Mouse (Mus musculus) limb, embryonic 14.5 days (tissue): ENCODE results near the gene Lpp. TPM values are rescaled to one million over a fixed set of nuclear protein-coding genes. Genes with fewer than 3 reads are reported as not detected.

Experiments used
- ATAC-seq: fragments of 200-750 bp; cut with Nextera tagmentation; 2 replicates; pipeline ENCODE4 v1.8.0; 2017; ENCODE audit warnings: low read depth, moderate number of reproducible peaks, moderate TSS enrichment; ENCODE audit not compliant: low FRiP score
- DNase-seq: peaks from one replicate; pipeline ENCODE4 v3.0.0-alpha.2; 2015; ENCODE audit warnings: low spot score
- H3K27ac ChIP-seq: fragments of 300-500 bp; sonication (generic); replicated peaks from 2 replicates; pipeline ENCODE4 v1.5.1; 2014; ENCODE audit warnings: low read depth, mild to moderate bottlenecking, low read length, moderate library complexity, mixed read lengths
- H3K27me3 ChIP-seq: fragments of 300-500 bp; sonication (generic); 2 replicates; pipeline ENCODE4 v1.6.1; 2014; ENCODE audit warnings: low read length, mixed read lengths; ENCODE audit not compliant: control insufficient read depth, insufficient read depth
- H3K36me3 ChIP-seq: fragments of 300-500 bp; sonication (generic); 2 replicates; pipeline ENCODE4 v1.6.1; 2014; ENCODE audit warnings: mild to moderate bottlenecking, low read length, moderate library complexity, mixed read lengths; ENCODE audit not compliant: control insufficient read depth, insufficient read depth
- H3K4me1 ChIP-seq: fragments of 300-500 bp; sonication (generic); 2 replicates; pipeline ENCODE4 v1.6.1; 2014; ENCODE audit warnings: antibody characterized with exemption, low read length, mixed read lengths; ENCODE audit not compliant: control insufficient read depth, insufficient read depth
- H3K4me2 ChIP-seq: fragments of 300-500 bp; sonication (generic); replicated peaks from 2 replicates; pipeline ENCODE4 v1.6.1; 2014; ENCODE audit warnings: low read depth, mild to moderate bottlenecking, low read length, moderate library complexity; ENCODE audit not compliant: severe bottlenecking
- H3K4me3 ChIP-seq: fragments of 300-500 bp; sonication (generic); replicated peaks from 2 replicates; pipeline ENCODE4 v1.5.1; 2014; ENCODE audit warnings: low read length
- H3K9ac ChIP-seq: fragments of 300-500 bp; sonication (generic); 2 replicates; pipeline ENCODE4 v1.6.1; 2014; ENCODE audit warnings: mild to moderate bottlenecking, low read depth, low read length, moderate library complexity; ENCODE audit not compliant: severe bottlenecking
- H3K9me3 ChIP-seq: fragments of 300-500 bp; sonication (generic); 2 replicates; pipeline ENCODE4 v1.6.1; 2016; ENCODE audit warnings: low read length; ENCODE audit not compliant: control insufficient read depth
- POLR2A ChIP-seq: fragments of 200-500 bp; IDR thresholded peaks from 2 replicates; pipeline ENCODE4 v1.8.0; 2012; ENCODE audit warnings: inconsistent platforms, mild to moderate bottlenecking, moderate library complexity, borderline replicate concordance; ENCODE audit not compliant: insufficient read depth, insufficient read length; ENCODE audit errors: extremely low read depth
- WGBS: fragments of 180-500 bp; shearing (Covaris S2); extraction: QIAGEN DNeasy Blood & Tissue Kit; methylation state at CpG from one replicate; pipeline ENCODE4 v1.1.7; 2014; 5-methylcytosine and 5-hydroxymethylcytosine counted together
- polyA plus RNA-seq, 2 experiments: library from polyadenylated mRNA; depleted of rRNA in 1 of 2; stranded (reverse) in 1 of 2; unstranded in 1 of 2; fragments of >200 nt; fragmentation: Nextera tagmentation in 1 of 2; extraction: Ambion mirVana in 1 of 2; gene quantifications; 2 replicates each; pipeline versions ENCODE4 v1.2.1 to v1.2.3; 2012 to 2014

Lpp gene
- polyA plus RNA-seq, 2 experiments: 15.1 to 46.7 TPM

DNA sequence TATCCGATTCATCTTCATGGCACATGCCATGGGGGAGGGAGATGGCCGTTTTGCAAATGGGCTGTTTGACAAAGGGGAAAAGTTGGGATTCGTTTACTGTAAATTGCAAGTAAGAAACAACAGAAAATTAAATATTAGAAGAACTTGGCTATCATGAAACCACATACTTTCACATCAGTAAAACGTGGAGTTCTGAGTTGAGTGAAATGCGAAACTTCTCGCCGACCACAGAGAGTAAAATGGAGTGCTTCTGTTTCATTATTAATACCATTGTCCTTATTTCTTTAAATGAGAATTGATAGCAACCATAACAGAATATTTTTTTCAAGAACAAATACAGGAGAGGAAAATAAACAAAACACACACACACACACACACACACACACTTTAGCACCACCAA is 133.9 kb downstream of the Lpp start:
- no peaks in the 10 kb centered on the region for H3K27me3 ChIP-seq
- DNase-seq: no peak
- no peak for TF ChIP-seq POLR2A
- H3K4me3 ChIP-seq: no peak overlapping the region
- no peak for ATAC-seq
- H3K36me3 ChIP-seq: no peaks in the 10 kb centered on the region
- no peak overlapping the region for H3K9ac ChIP-seq
- H3K27ac ChIP-seq: no peak overlapping the region
- H3K4me2 ChIP-seq: no peak overlapping the region
- H3K4me1 ChIP-seq: no peaks in the 10 kb centered on the region
- WGBS: 91% methylated on average over 7 of the region's 7 CpGs
- H3K9me3 ChIP-seq: no peaks in the 10 kb centered on the region

DNA sequence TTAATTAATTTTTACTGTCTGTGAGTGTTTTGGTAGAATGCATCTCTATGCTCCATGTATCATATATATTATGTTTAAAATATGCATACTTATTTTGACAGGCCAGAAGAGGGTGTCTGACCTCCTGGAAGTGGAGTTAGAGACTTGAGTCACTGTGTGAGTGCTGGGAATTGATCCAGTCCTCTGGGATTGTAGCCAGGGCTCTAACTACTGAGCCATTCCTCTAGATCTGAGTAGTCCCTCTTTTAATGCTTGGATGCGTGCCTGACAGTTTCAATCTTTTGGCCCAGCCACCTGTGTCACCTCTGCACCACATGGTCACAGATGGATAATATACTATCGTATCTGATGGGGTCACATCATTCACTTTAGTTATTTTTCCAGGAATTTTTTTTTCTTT is 138.4 kb downstream of the Lpp start:
- no peak for ATAC-seq
- H3K4me1 ChIP-seq: no peaks in the 10 kb centered on the region
- WGBS: 83% methylated on average over 2 of the region's 2 CpGs

DNA sequence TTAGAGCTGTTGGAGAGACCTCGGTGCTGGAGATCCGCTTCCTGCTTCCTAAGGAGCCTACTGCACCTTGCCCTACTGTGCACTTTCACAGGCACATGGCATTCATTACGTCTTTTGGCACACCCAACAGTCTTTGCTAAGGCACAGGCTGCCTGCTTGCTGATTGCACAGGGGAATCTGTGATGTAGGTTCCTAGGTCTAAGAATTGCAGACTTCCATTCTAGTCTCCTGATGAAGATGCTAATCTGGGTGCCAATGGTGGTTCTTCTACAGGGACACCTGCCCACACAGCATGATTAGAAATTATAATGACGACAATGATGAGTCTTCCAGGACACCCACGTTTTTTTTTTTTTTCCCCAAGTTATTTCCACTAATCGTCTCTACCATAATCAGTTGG is 141.9 kb downstream of the Lpp start:
- Histone ChIP-seq H3K4me3 (no peak overlapping the region), H3K4me1 (no peaks in the 10 kb centered on the region), H3K27ac (no peak overlapping the region), H3K9ac (no peak overlapping the region), H3K36me3 (no peaks in the 10 kb centered on the region), H3K4me2 (no peak overlapping the region), H3K9me3 (no peaks in the 10 kb centered on the region), H3K27me3 (no peaks in the 10 kb centered on the region)
- ATAC-seq (no peak), DNase-seq (no peak)
- WGBS: 86% methylated on average over 6 of the region's 6 CpGs
- no peak for TF ChIP-seq POLR2A

More for the DNA sequence above, 138.4 kb downstream of the Lpp start:
- TF ChIP-seq POLR2A: no peak
- no peak overlapping the region for H3K4me2 ChIP-seq
- no peak for DNase-seq
- no peaks in the 10 kb centered on the region for H3K36me3 ChIP-seq
- no peak overlapping the region for H3K4me3 ChIP-seq
- no peaks in the 10 kb centered on the region for H3K27me3 ChIP-seq
- no peak overlapping the region for H3K9ac ChIP-seq
- no peak overlapping the region for H3K27ac ChIP-seq
- no peaks in the 10 kb centered on the region for H3K9me3 ChIP-seq

DNA sequence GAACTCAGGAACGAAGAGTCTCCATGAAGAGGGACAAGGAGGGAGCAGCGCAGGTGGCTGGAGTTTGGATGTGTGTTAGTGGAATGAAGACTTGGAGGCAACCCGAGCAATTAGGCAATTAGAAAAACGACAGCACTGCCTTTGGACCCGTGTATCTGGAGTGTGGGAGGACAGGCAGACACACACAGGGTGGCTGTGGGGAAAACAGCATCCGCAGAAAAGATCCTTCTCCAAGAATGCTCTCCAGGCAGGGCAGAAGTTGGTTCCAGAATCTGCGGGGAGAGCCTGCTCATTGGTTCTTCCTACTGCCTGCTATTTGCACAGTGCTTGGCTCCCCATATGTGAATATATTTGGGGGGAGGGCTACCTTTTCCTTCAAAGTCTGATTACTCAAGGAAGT is 143.0 kb downstream of the Lpp start:
- no peak for ATAC-seq
- H3K4me1 ChIP-seq: no peaks in the 10 kb centered on the region
- H3K27ac ChIP-seq: no peak overlapping the region
- no peak overlapping the region for H3K9ac ChIP-seq
- no peak overlapping the region for H3K4me3 ChIP-seq
- H3K36me3 ChIP-seq: no peaks in the 10 kb centered on the region
- no peaks in the 10 kb centered on the region for H3K27me3 ChIP-seq
- 76% methylated on average over 7 of the region's 7 CpGs for WGBS
- H3K9me3 ChIP-seq: no peaks in the 10 kb centered on the region
- TF ChIP-seq POLR2A: no peak
- DNase-seq: no peak
- no peak overlapping the region for H3K4me2 ChIP-seq

DNA sequence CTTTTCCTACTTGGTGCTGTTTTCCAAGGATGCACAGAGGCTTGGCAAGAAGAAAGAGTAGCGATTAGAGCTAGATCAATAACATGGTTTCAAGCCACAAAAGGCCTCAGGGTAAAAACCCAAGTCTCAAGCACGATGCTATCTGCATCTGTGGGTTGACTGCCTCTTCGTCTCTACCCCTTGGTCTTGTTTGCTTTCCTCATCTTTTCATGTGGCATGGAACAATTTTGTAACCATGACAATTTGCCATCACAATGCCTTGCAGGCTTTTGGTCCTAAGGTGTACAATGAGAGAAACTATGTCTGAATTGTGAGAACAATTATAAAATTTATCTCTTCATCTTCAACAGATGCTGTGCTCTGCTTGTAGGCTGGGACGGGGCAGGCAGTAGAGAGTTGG is 145.7 kb downstream of the Lpp start:
- TF ChIP-seq POLR2A: no peak
- H3K27me3 ChIP-seq: no peaks in the 10 kb centered on the region
- no peaks in the 10 kb centered on the region for H3K9me3 ChIP-seq
- no peak overlapping the region for H3K9ac ChIP-seq
- no peak overlapping the region for H3K4me3 ChIP-seq
- no peaks in the 10 kb centered on the region for H3K4me1 ChIP-seq
- DNase-seq (no peak), ATAC-seq (no peak)
- H3K27ac ChIP-seq: no peak overlapping the region
- H3K36me3 ChIP-seq: no peaks in the 10 kb centered on the region
- WGBS: 93% methylated on average over 4 of the region's 4 CpGs
- no peak overlapping the region for H3K4me2 ChIP-seq

DNA sequence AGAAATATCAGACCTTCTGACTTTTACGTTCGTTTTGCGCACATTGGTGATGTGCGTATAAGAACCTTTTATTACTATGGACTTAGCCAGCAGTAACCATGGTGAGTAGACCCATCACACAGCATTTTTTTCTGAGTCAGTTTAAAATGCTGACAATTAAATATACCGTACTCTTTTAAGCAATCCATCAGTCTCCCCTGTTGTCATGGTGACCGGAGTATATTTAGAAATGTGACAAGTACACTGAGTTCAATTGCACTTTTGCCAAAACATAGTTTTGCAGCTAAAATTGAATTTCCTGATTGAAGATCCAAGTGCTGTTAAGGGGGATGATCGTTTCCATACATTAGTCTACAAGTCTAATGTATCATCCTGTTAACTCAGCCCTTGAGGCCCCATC is 149.6 kb downstream of the Lpp start:
- H3K4me3 ChIP-seq: no peak overlapping the region
- H3K27ac ChIP-seq: no peak overlapping the region
- no peaks in the 10 kb centered on the region for H3K36me3 ChIP-seq
- H3K27me3 ChIP-seq: no peaks in the 10 kb centered on the region
- no peak overlapping the region for H3K9ac ChIP-seq
- H3K9me3 ChIP-seq: no peaks in the 10 kb centered on the region
- no peak overlapping the region for H3K4me2 ChIP-seq
- DNase-seq (peak; percentile 37), ATAC-seq (no peak)
- TF ChIP-seq POLR2A: no peak
- H3K4me1 ChIP-seq: no peaks in the 10 kb centered on the region
- 86% methylated on average over 7 of the region's 7 CpGs for WGBS
